8 mouse cellular contexts compared by ENCODE assay signal in the genomic region with DNA sequence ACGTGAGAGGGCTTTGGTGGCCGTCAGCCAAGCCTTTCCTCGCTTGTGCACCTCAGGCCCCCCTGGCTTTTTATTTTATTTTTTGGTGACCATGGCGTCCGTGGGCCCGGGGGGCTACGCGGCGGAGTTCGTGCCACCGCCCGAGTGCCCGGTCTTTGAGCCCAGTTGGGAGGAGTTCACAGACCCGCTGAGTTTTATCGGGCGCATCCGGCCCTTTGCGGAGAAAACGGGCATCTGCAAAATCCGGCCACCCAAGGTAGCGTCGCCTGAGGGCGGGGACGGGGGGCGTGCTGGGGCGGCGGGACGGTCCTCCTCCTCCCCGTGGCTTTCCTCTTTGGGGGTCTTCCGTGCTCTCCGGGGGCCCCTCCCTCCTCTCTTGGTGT. TPM values are rescaled to one million over a fixed set of nuclear protein-coding genes. Genes with fewer than 3 reads are reported as not detected.
DNase-seq lines count a peak whose midpoint lies in the region; ATAC-seq and TF ChIP-seq lines count a peak whose summit lies in the region.

No protein-coding gene starts in this region.

- H3K4me2 ChIP-seq in lung, postnatal 0 days (replicated peaks; ENCODE audit: low read depth, low read length) = peak overlapping the region; percentile 73
- H3K4me2 ChIP-seq in limb, embryonic 14.5 days (replicated peaks; ENCODE audit: low read depth, low read length, severe bottlenecking) = peak overlapping the region; percentile 75

- H3K27me3 ChIP-seq in lung, postnatal 0 days (replicated peaks; ENCODE audit: insufficient read depth, low read length) = no peaks in the 10 kb centered on the region
- H3K27me3 ChIP-seq in limb, embryonic 14.5 days (ENCODE audit: control insufficient read depth, insufficient read depth, low read length) = no peaks in the 10 kb centered on the region

- WGBS in lung, postnatal 0 days = under 1% methylated on average over 31 of the region's 31 CpGs
- under 1% methylated on average over 31 of the region's 31 CpGs for WGBS in limb, embryonic 14.5 days
- WGBS in olfactory bulb, adult 2 months = 0% methylated on average over 31 of the region's 31 CpGs

- no peak for TF ChIP-seq POLR2A in limb, embryonic 14.5 days (IDR thresholded peaks at IDR 0.05; ENCODE audit: borderline replicate concordance, extremely low read depth, insufficient read depth, insufficient read length)
- TF ChIP-seq POLR2A in olfactory bulb, adult 2 months (IDR thresholded peaks at IDR 0.05; ENCODE audit: insufficient read depth, low read depth, low read length) = no peak

- H3K9ac ChIP-seq in lung, postnatal 0 days (replicated peaks; ENCODE audit: low read depth) = peak overlapping the region; percentile 93
- H3K9ac ChIP-seq in limb, embryonic 14.5 days (ENCODE audit: low read depth, low read length, severe bottlenecking) = peak overlapping the region; percentile 93

- TF ChIP-seq CTCF in lung, postnatal 0 days (IDR thresholded peaks at IDR 0.05) = no peak
- TF ChIP-seq CTCF in olfactory bulb, adult 2 months (IDR thresholded peaks at IDR 0.05; ENCODE audit: insufficient read depth, low read depth, low read length) = no peak

- H3K4me1 ChIP-seq in lung, postnatal 0 days (ENCODE audit: insufficient read depth, low read depth, low read length) = peaks cover 3% of the 10 kb centered on the region; the same call in 1 of the 2 replicates
- peaks cover 12% of the 10 kb centered on the region for H3K4me1 ChIP-seq in limb, embryonic 14.5 days (ENCODE audit: control insufficient read depth, insufficient read depth, low read length)
- peaks cover 2% of the 10 kb centered on the region; the same call in 1 of the 2 replicates for H3K4me1 ChIP-seq in olfactory bulb, adult 2 months (ENCODE audit: control insufficient read depth, insufficient read depth, low read length)

- H3K4me3 ChIP-seq in lung, postnatal 0 days (ENCODE audit: low read depth, low read length) = peak overlapping the region; percentile 98
- H3K4me3 ChIP-seq in limb, embryonic 14.5 days (replicated peaks; ENCODE audit: low read length) = peak overlapping the region; percentile 98
- peak overlapping the region; percentile 61 for H3K4me3 ChIP-seq in olfactory bulb, adult 2 months (ENCODE audit: insufficient read depth, low read depth, low read length)

- no peaks in the 10 kb centered on the region for H3K9me3 ChIP-seq in lung, postnatal 0 days (ENCODE audit: low read length)
- H3K9me3 ChIP-seq in limb, embryonic 14.5 days (ENCODE audit: control insufficient read depth, low read length) = no peaks in the 10 kb centered on the region

- peak; percentile 5; the same call in 1 of the 2 replicates for ATAC-seq in lung, postnatal 0 days
- peak; percentile 61 for ATAC-seq in erythroblast, adult 5-6 weeks (replicated peaks; ENCODE audit: low FRiP score, poor library complexity, severe bottlenecking)
- no peak for ATAC-seq in limb, embryonic 14.5 days (ENCODE audit: low FRiP score, low read depth)

- peaks cover 9% of the 10 kb centered on the region for H3K36me3 ChIP-seq in lung, postnatal 0 days (ENCODE audit: insufficient read depth, low read length)
- H3K36me3 ChIP-seq in limb, embryonic 14.5 days (ENCODE audit: control insufficient read depth, insufficient read depth, low read length) = peaks cover 23% of the 10 kb centered on the region

- peak; percentile 32 for DNase-seq in lung, postnatal 0 days (ENCODE audit: low spot score)
- DNase-seq in lung, postnatal 10 days = no peak
- DNase-seq in limb, embryonic 14.5 days (ENCODE audit: low spot score) = no peak
- DNase-seq in thymus, postnatal 36 days = no peak
- DNase-seq in right cerebral cortex, postnatal 10 days (ENCODE audit: low spot score in 2 of 2) = no peak
- no peak for DNase-seq in Muller cell, postnatal 12 days (ENCODE audit: inconsistent ontology term)

- no peak for TF ChIP-seq EP300 in lung, postnatal 0 days (IDR thresholded peaks at IDR 0.05)

- H3K27ac ChIP-seq in lung, postnatal 0 days (ENCODE audit: low read length) = peak overlapping the region; percentile 97
- peak overlapping the region; percentile 97 for H3K27ac ChIP-seq in limb, embryonic 14.5 days (replicated peaks; ENCODE audit: low read depth, low read length)
- H3K27ac ChIP-seq in olfactory bulb, adult 2 months (ENCODE audit: insufficient read depth, low read depth, low read length) = peak overlapping the region; percentile 87; the same call in 1 of the 2 replicates

RNA-seq across cellular contexts. Expression of a gene that starts 0.3 kb away (rescaled TPM):
- 8.6 and 9.2 TPM in 2 replicates for polyA plus RNA-seq in lung, postnatal 0 days (2015; fragmentation: Nextera tagmentation; extraction: Ambion mirVana)
- 61.3 and 87.4 TPM in 2 replicates for total RNA-seq in erythroblast, adult 5-6 weeks (2015; ENCODE audit: low replicate concordance)
- total RNA-seq in erythroblast, adult 5-6 weeks (2017; ENCODE audit: low replicate concordance) = 173 and 201 TPM in 2 replicates
- 14.6 and 20.8 TPM in 2 replicates for polyA plus RNA-seq in limb, embryonic 14.5 days (2012; rRNA removed)
- 17.2 and 23.1 TPM in 2 replicates for polyA plus RNA-seq in limb, embryonic 14.5 days (2014; fragmentation: Nextera tagmentation; extraction: Ambion mirVana)
- not detected in 2 replicates for polyA plus RNA-seq in olfactory bulb, adult 2 months (2012; ENCODE audit: insufficient read depth, insufficient read length, low replicate concordance, missing spikeins)

RNA-seq across cellular contexts. Expression of a gene that starts 0.6 kb away (rescaled TPM):
- 32.7 and 35.3 TPM in 2 replicates for polyA plus RNA-seq in lung, postnatal 0 days (2015; fragmentation: Nextera tagmentation; extraction: Ambion mirVana)
- 29.2 and 34.5 TPM in 2 replicates for total RNA-seq in erythroblast, adult 5-6 weeks (2015; ENCODE audit: low replicate concordance)
- total RNA-seq in erythroblast, adult 5-6 weeks (2017; ENCODE audit: low replicate concordance) = 130 and 136 TPM in 2 replicates
- polyA plus RNA-seq in limb, embryonic 14.5 days (2012; rRNA removed) = 13.4 and 13.5 TPM in 2 replicates
- polyA plus RNA-seq in limb, embryonic 14.5 days (2014; fragmentation: Nextera tagmentation; extraction: Ambion mirVana) = 45.4 and 53.5 TPM in 2 replicates
- polyA plus RNA-seq in olfactory bulb, adult 2 months (2012; ENCODE audit: insufficient read depth, insufficient read length, low replicate concordance, missing spikeins) = 69.1 TPM in 1 of 2 replicates, not detected in the other
